Mouse (Mus musculus) NIH3T3 (cell line): Measurements from ENCODE around the gene Psg18.
"Not testable (repeated sequence)": the region's sequence is repeated elsewhere in the genome, so short reads cannot be mapped to it uniquely, and the experiment has no call there.

Experiments used
- DNase-seq: peaks from one replicate; pipeline ENCODE4 v3.0.0-alpha.2; 2012; ENCODE audit warnings: low read depth

Psg18 gene

DNA sequence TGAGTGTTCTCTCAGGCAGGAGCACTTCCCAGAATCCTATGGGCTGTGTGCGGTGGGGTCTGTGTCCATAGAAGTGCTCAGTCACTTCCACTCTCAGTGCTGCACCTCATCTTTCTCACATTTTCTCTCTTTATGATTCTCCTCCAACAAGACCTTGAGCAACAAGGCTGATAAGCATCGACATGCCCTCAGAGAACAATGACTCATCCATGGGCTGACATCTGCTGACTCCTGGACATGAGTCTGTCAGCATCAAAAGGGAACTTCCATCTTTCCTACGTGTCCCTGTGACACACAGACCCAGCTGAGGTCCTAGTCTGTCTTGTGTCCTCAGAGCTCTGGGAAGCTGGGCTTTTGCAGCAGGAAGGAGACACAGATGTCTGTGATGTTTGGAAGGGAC, at the start of gene Psg18:
Psg18 (minus strand) TSS at position 101 of the 400 bp plus-strand sequence.
- not testable (repeated sequence) for DNase-seq

DNA sequence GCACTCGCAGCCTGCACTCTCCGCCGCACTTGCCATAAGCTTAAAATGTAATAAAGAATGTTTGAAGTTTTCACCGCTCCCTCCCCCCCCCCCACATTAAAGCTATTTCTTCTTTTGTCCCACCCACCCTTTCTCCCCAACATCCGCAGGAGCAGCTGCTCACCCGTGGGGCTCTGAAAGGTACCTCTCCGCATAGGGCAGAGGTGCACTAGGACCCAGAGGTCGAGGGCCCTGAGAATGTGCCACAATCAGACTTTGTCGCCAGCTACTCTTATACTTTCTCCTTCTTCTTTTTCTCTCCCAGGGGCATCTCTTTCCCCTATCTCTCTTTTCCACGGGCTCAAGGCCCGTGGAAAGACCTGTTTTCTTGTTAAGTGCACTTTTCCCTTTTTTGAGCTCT, 48.6 kb upstream of the Psg18 start:
- DNase-seq: no peak

GRCm38 (mm10) chr7:18402527-18403237, 47.9 kb upstream of the Psg18 start:
- no peak for DNase-seq

DNA sequence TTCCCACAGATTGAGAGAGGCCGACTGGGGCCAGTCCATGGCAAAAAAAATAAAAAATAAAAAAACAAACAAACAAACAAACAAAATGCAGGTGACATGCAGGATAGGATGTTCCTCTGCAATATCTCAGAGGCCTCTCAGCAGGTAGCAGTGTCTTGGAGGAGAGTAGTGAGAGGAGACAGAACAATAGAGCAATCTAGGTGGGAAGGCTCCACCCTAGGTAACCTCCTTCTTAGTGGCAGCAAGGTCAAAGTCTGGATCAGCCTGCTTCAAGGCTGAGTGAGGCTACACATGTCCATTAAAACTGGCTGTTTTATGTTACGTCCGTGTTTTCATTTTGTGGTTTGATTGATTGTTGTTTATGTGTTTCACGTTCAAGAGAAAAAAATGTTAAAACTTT, 36.7 kb upstream of the Psg18 start:
- not testable (repeated sequence) for DNase-seq

DNA sequence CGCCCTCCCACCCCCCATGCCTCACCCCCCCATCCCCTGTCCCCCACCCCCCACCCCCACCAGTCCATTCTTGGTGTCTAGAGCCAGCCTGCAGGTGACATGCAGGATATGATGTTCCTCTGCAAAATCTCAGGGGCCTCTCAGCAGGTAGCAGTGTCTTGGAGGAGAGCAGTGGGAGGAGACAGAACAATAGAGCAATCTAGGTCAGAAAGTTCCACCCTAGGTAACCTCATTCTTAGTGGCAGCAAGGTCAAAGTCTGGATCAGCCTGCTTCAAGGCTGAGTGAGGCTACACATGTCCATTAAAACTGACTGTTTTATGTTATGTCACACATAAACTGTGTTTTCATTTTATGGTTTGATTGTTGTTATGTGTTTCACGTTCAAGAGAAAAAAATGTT, 23.5 kb upstream of the Psg18 start:
- DNase-seq: no peak

DNA sequence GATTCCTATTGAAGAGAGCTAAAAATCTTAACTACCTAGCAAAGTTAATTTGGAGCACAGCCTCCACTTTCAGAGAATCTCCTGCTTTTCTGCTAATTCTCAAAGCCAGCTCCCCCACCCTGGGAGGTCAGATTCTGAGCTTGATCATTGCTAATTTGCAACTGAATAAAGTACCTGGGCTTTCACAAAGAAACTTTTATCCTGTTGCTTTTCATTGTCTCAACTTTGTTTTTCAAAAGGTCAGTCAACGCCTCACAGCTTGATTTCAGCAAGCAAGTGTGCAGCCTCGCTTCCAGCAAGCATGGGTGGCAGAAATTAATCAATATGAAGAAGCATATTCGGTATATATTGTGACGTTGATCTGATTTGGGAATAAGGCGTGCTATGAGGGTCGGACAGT, 19.4 kb downstream of the Psg18 start:
- not testable (repeated sequence) for DNase-seq
